Mouse (Mus musculus): ENCODE results near the gene Hist1h4d. TPM values are rescaled to one million over a fixed set of nuclear protein-coding genes. Genes with fewer than 3 reads are reported as not detected.
A peak's percentile ranks its signal among the peaks of the same experiment; 100 is the strongest.
"Not testable (repeated sequence)": the region's sequence is repeated elsewhere in the genome, so short reads cannot be mapped to it uniquely, and the experiment has no call there.

Hist1h4d gene
- total RNA-seq, 1 experiment from 2014 or later, result 639 TPM

GRCm38 (mm10) chr13:23544787-23545120 is 36.6 kb upstream of the Hist1h4d start:
- ATAC-seq (replicated peaks in 1 of 2; ENCODE audit: insufficient read depth in 1 of 2, low FRiP score in 2 of 2, low TSS enrichment in 1 of 2, low read depth in 1 of 2, poor library complexity in 2 of 2, severe bottlenecking in 2 of 2), result peak; percentile 13 to 14; a peak in 2 of 4 replicates

- ATAC-seq (replicated peaks in 1 of 2; ENCODE audit: insufficient read depth in 1 of 2, low FRiP score in 2 of 2, low TSS enrichment in 1 of 2, low read depth in 1 of 2, poor library complexity in 2 of 2, severe bottlenecking in 2 of 2), result no peak
Observed at GRCm38 (mm10) chr13:23546694-23547093, 34.7 kb upstream of the Hist1h4d start.

GRCm38 (mm10) chr13:23550761-23551145 is 30.6 kb upstream of the Hist1h4d start:
- no peak for ATAC-seq (replicated peaks in 1 of 2; ENCODE audit: insufficient read depth in 1 of 2, low FRiP score in 2 of 2, low TSS enrichment in 1 of 2, low read depth in 1 of 2, poor library complexity in 2 of 2, severe bottlenecking in 2 of 2)

- ATAC-seq (replicated peaks in 1 of 2; ENCODE audit: insufficient read depth in 1 of 2, low FRiP score in 2 of 2, low TSS enrichment in 1 of 2, low read depth in 1 of 2, poor library complexity in 2 of 2, severe bottlenecking in 2 of 2), result peak; percentile 62 to 74
Observed at GRCm38 (mm10) chr13:23551146-23551834, 30.1 kb upstream of the Hist1h4d start, which contains the start of gene Hist1h4f. Hist1h4f (minus strand) TSS chr13:23551648.

GRCm38 (mm10) chr13:23551931-23552914 is 29.2 kb upstream of the Hist1h4d start:
- ATAC-seq (replicated peaks in 1 of 2; ENCODE audit: insufficient read depth in 1 of 2, low FRiP score in 2 of 2, low TSS enrichment in 1 of 2, low read depth in 1 of 2, poor library complexity in 2 of 2, severe bottlenecking in 2 of 2), result no peak

- ATAC-seq (replicated peaks in 1 of 2; ENCODE audit: insufficient read depth in 1 of 2, low FRiP score in 2 of 2, low TSS enrichment in 1 of 2, low read depth in 1 of 2, poor library complexity in 2 of 2, severe bottlenecking in 2 of 2), result no peak
Observed at GRCm38 (mm10) chr13:23552962-23553361, 28.4 kb upstream of the Hist1h4d start, which contains the start of gene Hist1h1d. Hist1h1d (plus strand) TSS chr13:23553262.

GRCm38 (mm10) chr13:23554393-23554792 is 27.0 kb upstream of the Hist1h4d start:
- ATAC-seq (replicated peaks in 1 of 2; ENCODE audit: insufficient read depth in 1 of 2, low FRiP score in 2 of 2, low TSS enrichment in 1 of 2, low read depth in 1 of 2, poor library complexity in 2 of 2, severe bottlenecking in 2 of 2), result no peak

GRCm38 (mm10) chr13:23554925-23555838 is 26.2 kb upstream of the Hist1h4d start:
- ATAC-seq (replicated peaks in 1 of 2; ENCODE audit: insufficient read depth in 1 of 2, low FRiP score in 2 of 2, low TSS enrichment in 1 of 2, low read depth in 1 of 2, poor library complexity in 2 of 2, severe bottlenecking in 2 of 2), result peak; percentile 51 to 63

- peak; percentile 51 to 56 for ATAC-seq (replicated peaks in 1 of 2; ENCODE audit: insufficient read depth in 1 of 2, low FRiP score in 2 of 2, low TSS enrichment in 1 of 2, low read depth in 1 of 2, poor library complexity in 2 of 2, severe bottlenecking in 2 of 2)
Observed at GRCm38 (mm10) chr13:23555839-23556416, 25.5 kb upstream of the Hist1h4d start.

GRCm38 (mm10) chr13:23556906-23557305 is 24.5 kb upstream of the Hist1h4d start:
- no peak for ATAC-seq (replicated peaks in 1 of 2; ENCODE audit: insufficient read depth in 1 of 2, low FRiP score in 2 of 2, low TSS enrichment in 1 of 2, low read depth in 1 of 2, poor library complexity in 2 of 2, severe bottlenecking in 2 of 2)

- ATAC-seq (replicated peaks in 1 of 2; ENCODE audit: insufficient read depth in 1 of 2, low FRiP score in 2 of 2, low TSS enrichment in 1 of 2, low read depth in 1 of 2, poor library complexity in 2 of 2, severe bottlenecking in 2 of 2), result not testable (repeated sequence)
Observed at GRCm38 (mm10) chr13:23560699-23561098, 20.7 kb upstream of the Hist1h4d start.

- ATAC-seq (replicated peaks in 1 of 2; ENCODE audit: insufficient read depth in 1 of 2, low FRiP score in 2 of 2, low TSS enrichment in 1 of 2, low read depth in 1 of 2, poor library complexity in 2 of 2, severe bottlenecking in 2 of 2), result peak in 1 of 2 experiments; percentile 38; a peak in 3 of 4 replicates
Observed at GRCm38 (mm10) chr13:23561531-23561882, 19.9 kb upstream of the Hist1h4d start.

- ATAC-seq (replicated peaks in 1 of 2; ENCODE audit: insufficient read depth in 1 of 2, low FRiP score in 2 of 2, low TSS enrichment in 1 of 2, low read depth in 1 of 2, poor library complexity in 2 of 2, severe bottlenecking in 2 of 2), result peak; percentile 89 to 94
Observed at GRCm38 (mm10) chr13:23561883-23562659, 19.3 kb upstream of the Hist1h4d start, which contains the start of gene Hist1h3e. Hist1h3e (minus strand) TSS chr13:23562369.

GRCm38 (mm10) chr13:23562699-23563462 is 18.5 kb upstream of the Hist1h4d start:
- peak; percentile 50 to 58; a peak in 3 of 4 replicates for ATAC-seq (replicated peaks in 1 of 2; ENCODE audit: insufficient read depth in 1 of 2, low FRiP score in 2 of 2, low TSS enrichment in 1 of 2, low read depth in 1 of 2, poor library complexity in 2 of 2, severe bottlenecking in 2 of 2)

- no peak for ATAC-seq (replicated peaks in 1 of 2; ENCODE audit: insufficient read depth in 1 of 2, low FRiP score in 2 of 2, low TSS enrichment in 1 of 2, low read depth in 1 of 2, poor library complexity in 2 of 2, severe bottlenecking in 2 of 2)
Observed at GRCm38 (mm10) chr13:23564482-23564881, 16.9 kb upstream of the Hist1h4d start.

All from hematopoietic stem cell, adult 5-6 weeks (primary cell).